Mouse (Mus musculus): ENCODE results near the gene Tas2r104.

The Tas2r104 gene

GRCm38 (mm10) chr6:131685644-131686043, at the start of gene Tas2r104:
Gene Tas2r104, minus strand, starts transcription at chr6:131685744.
- DNase-seq: no peak

- no peak for DNase-seq
Measured at GRCm38 (mm10) chr6:131712803-131713202, 27.3 kb upstream of the Tas2r104 start.

GRCm38 (mm10) chr6:131689963-131690362, 4.4 kb upstream of the Tas2r104 start, which contains the start of gene Tas2r114:
Gene Tas2r114, minus strand, starts transcription at chr6:131690063.
- no peak for DNase-seq

GRCm38 (mm10) chr6:131687395-131687794, 1.9 kb upstream of the Tas2r104 start, which contains the start of gene Tas2r105:
Gene Tas2r105, minus strand, starts transcription at chr6:131687495.
- no peak for DNase-seq

GRCm38 (mm10) chr6:131678786-131679185, 6.8 kb downstream of the Tas2r104 start, which contains the start of gene Tas2r106:
Gene Tas2r106, minus strand, starts transcription at chr6:131678886.
- no peak for DNase-seq

- no peak for DNase-seq
Measured at GRCm38 (mm10) chr6:131660049-131660448, 25.5 kb downstream of the Tas2r104 start, which contains the start of gene Tas2r107. Gene Tas2r107, minus strand, starts transcription at chr6:131660149.
